Comparison of ENCODE assay signal across 9 mouse cellular contexts in the genomic region with DNA sequence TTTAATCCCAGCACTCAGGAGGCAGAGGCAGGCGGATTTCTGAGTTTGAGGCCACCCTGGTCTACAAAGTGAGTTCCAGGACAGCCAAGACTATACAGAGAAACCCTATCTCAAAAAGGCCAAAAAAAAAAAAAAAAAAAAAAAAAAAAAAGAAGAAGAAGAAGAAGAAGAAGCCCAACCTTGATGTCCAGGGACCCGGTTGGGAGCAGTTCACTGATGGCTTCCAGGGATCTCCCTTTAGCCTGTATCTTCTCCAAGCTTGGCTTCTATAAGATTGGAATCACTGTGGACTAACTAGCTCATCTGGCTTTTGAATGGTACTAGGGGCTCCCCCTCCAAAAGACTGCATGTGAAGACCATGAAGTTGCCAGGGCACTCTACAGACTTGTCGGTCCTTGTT. TPM values are rescaled to one million over a fixed set of nuclear protein-coding genes. Genes with fewer than 3 reads are reported as not detected.
DNase-seq lines count a peak whose midpoint lies in the region; ATAC-seq and TF ChIP-seq lines count a peak whose summit lies in the region.
"Not testable (repeated sequence)": the region's sequence is repeated elsewhere in the genome, so short reads cannot be mapped to it uniquely, and the experiment has no call there.
"Had no signal": no experiment of that assay in that cellular context is flagged by ENCODE, and none has a peak within 500 bp of the region (broad histone marks: within the 10 kb centered on the region; RNA-seq: fewer than 3 reads in every experiment).

No protein-coding gene starts in this region.

- not testable (repeated sequence) for H3K27ac ChIP-seq in cortical plate, adult 2 months (ENCODE audit: insufficient read depth, low read length); forebrain, embryonic 13.5 days; heart, embryonic 14.5 days (replicated peaks in 1 of 2; ENCODE audit: control insufficient read depth in 1 of 2, insufficient read depth in 1 of 2, low read depth in 2 of 2, low read length in 2 of 2); hindbrain, postnatal 0 days; liver, embryonic 16.5 days (ENCODE audit: low read length); midbrain, embryonic 13.5 days; stomach, embryonic 14.5 days (ENCODE audit: low read length)
- peak overlapping the region; percentile 83; the same call in 1 of the 2 replicates for H3K27ac ChIP-seq in layer of hippocampus, adult 2 months

- DNase-seq in hindbrain, postnatal 0 days (ENCODE audit: low spot score); layer of hippocampus, adult 2 months (ENCODE audit: low spot score in 2 of 2): not testable (repeated sequence)

- peak overlapping the region; percentile 48 for H3K4me3 ChIP-seq in cortical plate, adult 2 months (ENCODE audit: insufficient read depth, low read length)
- peak overlapping the region; percentile 85 for H3K4me3 ChIP-seq in forebrain, embryonic 13.5 days
- peak overlapping the region; percentile 61 to 90 for H3K4me3 ChIP-seq in heart, embryonic 14.5 days (ENCODE audit: control insufficient read depth in 1 of 2, insufficient read depth in 1 of 2, low read depth in 1 of 2, low read length in 2 of 2)
- H3K4me3 ChIP-seq in hindbrain, postnatal 0 days (ENCODE audit: low read length) = peak overlapping the region; percentile 71
- peak overlapping the region; percentile 66 for H3K4me3 ChIP-seq in layer of hippocampus, adult 2 months
- H3K4me3 ChIP-seq in liver, embryonic 16.5 days (ENCODE audit: low read depth, low read length) = peak overlapping the region; percentile 69
- H3K4me3 ChIP-seq in midbrain, embryonic 13.5 days (replicated peaks) = peak overlapping the region; percentile 86
- peak overlapping the region; percentile 56; the same call in 1 of the 2 replicates for H3K4me3 ChIP-seq in stomach, embryonic 14.5 days (ENCODE audit: low read depth, low read length)

- WGBS in forebrain, embryonic 13.5 days = 58% methylated on average over 3 of the region's 3 CpGs
- WGBS in heart, embryonic 14.5 days = 41% methylated on average over 3 of the region's 3 CpGs
- WGBS in hindbrain, postnatal 0 days = 67% methylated on average over 3 of the region's 3 CpGs
- 48% methylated on average over 3 of the region's 3 CpGs for WGBS in liver, embryonic 16.5 days (ENCODE audit: insufficient replicate concordance)
- WGBS in midbrain, embryonic 13.5 days = 56% methylated on average over 3 of the region's 3 CpGs
- 57% methylated on average over 3 of the region's 3 CpGs for WGBS in stomach, embryonic 14.5 days

- H3K9me3 ChIP-seq in forebrain, embryonic 13.5 days (replicated peaks); heart, embryonic 14.5 days (ENCODE audit: control insufficient read depth, low read length); hindbrain, postnatal 0 days (ENCODE audit: low read length); liver, embryonic 16.5 days (replicated peaks; ENCODE audit: control insufficient read depth, low read length); midbrain, embryonic 13.5 days; stomach, embryonic 14.5 days (ENCODE audit: control insufficient read depth, low read depth, low read length): not testable (repeated sequence)

- not testable (repeated sequence) for ATAC-seq in forebrain, embryonic 13.5 days; heart, embryonic 14.5 days (ENCODE audit: insufficient number of reproducible peaks, insufficient read depth, low FRiP score, low read depth); hindbrain, postnatal 0 days; liver, embryonic 16.5 days (ENCODE audit: low read depth); midbrain, embryonic 13.5 days; stomach, embryonic 14.5 days (ENCODE audit: insufficient number of reproducible peaks, insufficient read depth, low FRiP score, low read depth)

- not testable (repeated sequence) for H3K36me3 ChIP-seq in forebrain, embryonic 13.5 days (ENCODE audit: poor library complexity, severe bottlenecking); heart, embryonic 14.5 days (ENCODE audit: control insufficient read depth, insufficient read depth, low read length); hindbrain, postnatal 0 days (ENCODE audit: insufficient read depth, low read length); liver, embryonic 16.5 days (ENCODE audit: control insufficient read depth, insufficient read depth); midbrain, embryonic 13.5 days; stomach, embryonic 14.5 days (ENCODE audit: control insufficient read depth, insufficient read depth, low read length)

- not testable (repeated sequence) for TF ChIP-seq CTCF in cortical plate, adult 2 months (IDR thresholded peaks at IDR 0.05; ENCODE audit: extremely low read depth, insufficient read depth, low read length); hindbrain, postnatal 0 days (IDR thresholded peaks at IDR 0.05; ENCODE audit: low read depth); layer of hippocampus, adult 2 months (conservative IDR thresholded peaks at IDR 0.05)

- TF ChIP-seq POLR2A in cortical plate, adult 2 months (IDR thresholded peaks at IDR 0.05; ENCODE audit: extremely low read depth, insufficient read depth, low read length) = not testable (repeated sequence)

- peak overlapping the region; percentile 93 for H3K9ac ChIP-seq in forebrain, embryonic 13.5 days
- H3K9ac ChIP-seq in heart, embryonic 14.5 days (ENCODE audit: low read length) = peak overlapping the region; percentile 76; the same call in 1 of the 2 replicates
- not testable (repeated sequence) for H3K9ac ChIP-seq in hindbrain, postnatal 0 days (replicated peaks; ENCODE audit: low read length); liver, embryonic 16.5 days (ENCODE audit: low read depth, low read length); stomach, embryonic 14.5 days (replicated peaks; ENCODE audit: low read depth, low read length)
- H3K9ac ChIP-seq in midbrain, embryonic 13.5 days (replicated peaks) = peak overlapping the region; percentile 92

- not testable (repeated sequence) for H3K4me1 ChIP-seq in cortical plate, adult 2 months (ENCODE audit: control insufficient read depth, insufficient read depth, low read length); stomach, embryonic 14.5 days (ENCODE audit: control insufficient read depth, insufficient read depth, low read length)
- peaks cover 49% of the 10 kb centered on the region for H3K4me1 ChIP-seq in forebrain, embryonic 13.5 days
- H3K4me1 ChIP-seq in heart, embryonic 14.5 days (ENCODE audit: control insufficient read depth in 2 of 2, insufficient read depth in 2 of 2, low read length in 2 of 2) = peaks cover 7 to 13% of the 10 kb centered on the region in 2 experiments; a peak in 2 of 4 replicates
- H3K4me1 ChIP-seq in hindbrain, postnatal 0 days (ENCODE audit: insufficient read depth, low read length) = peaks cover 11% of the 10 kb centered on the region; the same call in 1 of the 2 replicates
- H3K4me1 ChIP-seq in liver, embryonic 16.5 days (ENCODE audit: control insufficient read depth, low read depth, low read length) = peaks cover 34% of the 10 kb centered on the region
- H3K4me1 ChIP-seq in midbrain, embryonic 13.5 days (replicated peaks) = peaks cover 54% of the 10 kb centered on the region

- not testable (repeated sequence) for H3K27me3 ChIP-seq in forebrain, embryonic 13.5 days; heart, embryonic 14.5 days (ENCODE audit: control insufficient read depth, insufficient read depth, low read length); hindbrain, postnatal 0 days (ENCODE audit: insufficient read depth, low read length); stomach, embryonic 14.5 days (ENCODE audit: control insufficient read depth, insufficient read depth, low read length)
- peaks cover 36% of the 10 kb centered on the region for H3K27me3 ChIP-seq in liver, embryonic 16.5 days (ENCODE audit: control insufficient read depth, insufficient read depth, low read depth, low read length)
- H3K27me3 ChIP-seq in midbrain, embryonic 13.5 days = peaks cover 13% of the 10 kb centered on the region

- H3K4me2 ChIP-seq in forebrain, embryonic 13.5 days = peak overlapping the region; percentile 96
- peak overlapping the region; percentile 89 for H3K4me2 ChIP-seq in heart, embryonic 14.5 days (ENCODE audit: low read length)
- H3K4me2 ChIP-seq in hindbrain, postnatal 0 days (ENCODE audit: low read depth, low read length) = peak overlapping the region; percentile 99
- H3K4me2 ChIP-seq in liver, embryonic 16.5 days (ENCODE audit: low read depth, low read length) = peak overlapping the region; percentile 95
- H3K4me2 ChIP-seq in midbrain, embryonic 13.5 days (replicated peaks) = peak overlapping the region; percentile 86
- H3K4me2 ChIP-seq in stomach, embryonic 14.5 days (replicated peaks; ENCODE audit: low read depth, low read length) = peak overlapping the region; percentile 95

RNA-seq across cellular contexts. Expression of a gene that starts 1.8 kb away (rescaled TPM):
- 21.7 and 24.2 TPM in 2 replicates for polyA plus RNA-seq in cortical plate, adult 2 months (2012; rRNA removed)
- 13.2 and 15.9 TPM in 2 replicates for polyA plus RNA-seq in forebrain, embryonic 13.5 days (2015; fragmentation: Nextera tagmentation; extraction: Ambion mirVana)
- polyA plus RNA-seq in heart, embryonic 14.5 days (2014; fragmentation: Nextera tagmentation; extraction: Ambion mirVana) = 14.6 and 16.3 TPM in 2 replicates
- 15.7 and 18.9 TPM in 2 replicates for total RNA-seq in hindbrain, postnatal 0 days (2014; rRNA removed)
- polyA plus RNA-seq in hindbrain, postnatal 0 days (2015; fragmentation: Nextera tagmentation; extraction: Ambion mirVana) = 6.4 and 6.6 TPM in 2 replicates
- 10 to 100 TPM; 16.8 to 18.9 TPM for total RNA-seq in layer of hippocampus, adult 2 months (2021)
- polyA plus RNA-seq in liver, embryonic 16.5 days (2015; fragmentation: Nextera tagmentation; extraction: Ambion mirVana) = 3.5 and 4.3 TPM in 2 replicates
- polyA plus RNA-seq in midbrain, embryonic 13.5 days (2015; fragmentation: Nextera tagmentation; extraction: Ambion mirVana) = 12.3 and 14.1 TPM in 2 replicates
- polyA plus RNA-seq in stomach, embryonic 14.5 days (2014; fragmentation: Nextera tagmentation; extraction: Ambion mirVana) = 20.8 and 23.6 TPM in 2 replicates
- total RNA-seq: megakaryocyte, adult 5-6 weeks had no signal
